Mouse (Mus musculus): ENCODE measurements at regions not wholly inside any gene's neighbourhood (a gene's known extent, or its start where the extent isn't known, plus 50 kb on each side); places are given as distances from the start of the nearest gene placed in this dataset.
A peak's percentile ranks its signal among the peaks of the same experiment; 100 is the strongest.

GRCm38 (mm10) chr7:69578958-69579810 lies 787.4 kb downstream of the Nr2f2 start:
- no peak for DNase-seq (ENCODE audit: low spot score)

GRCm38 (mm10) chr7:69577754-69578153 lies 788.8 kb downstream of the Nr2f2 start:
- DNase-seq (ENCODE audit: low spot score): no peak

GRCm38 (mm10) chr7:69576596-69576995 lies 789.9 kb downstream of the Nr2f2 start:
- DNase-seq (ENCODE audit: low spot score): no peak

- DNase-seq (ENCODE audit: low spot score): no peak
These were observed 792.8 kb downstream of the Nr2f2 start for GRCm38 (mm10) chr7:69573730-69574129.

GRCm38 (mm10) chr7:69572626-69573394 lies 793.7 kb downstream of the Nr2f2 start:
- DNase-seq (ENCODE audit: low spot score): no peak

GRCm38 (mm10) chr7:69566949-69567348 lies 799.6 kb downstream of the Nr2f2 start:
- DNase-seq (ENCODE audit: low spot score): no peak

GRCm38 (mm10) chr7:69564432-69564831 lies 802.1 kb downstream of the Nr2f2 start:
- DNase-seq (ENCODE audit: low spot score): no peak

GRCm38 (mm10) chr7:69554776-69555175 lies 805.7 kb upstream of the Arrdc4 start:
- no peak for DNase-seq (ENCODE audit: low spot score)

- DNase-seq (ENCODE audit: low spot score): no peak
These were observed 804.9 kb upstream of the Arrdc4 start for GRCm38 (mm10) chr7:69553981-69554380.

- DNase-seq (ENCODE audit: low spot score): no peak
These were observed 787.0 kb upstream of the Arrdc4 start for GRCm38 (mm10) chr7:69536072-69536471.

GRCm38 (mm10) chr7:69513966-69514365 lies 764.9 kb upstream of the Arrdc4 start:
- DNase-seq (ENCODE audit: low spot score): no peak

- no peak for DNase-seq (ENCODE audit: low spot score)
These were observed 761.3 kb upstream of the Arrdc4 start for GRCm38 (mm10) chr7:69510389-69510788.

- no peak for DNase-seq (ENCODE audit: low spot score)
These were observed 744.3 kb upstream of the Arrdc4 start for GRCm38 (mm10) chr7:69493062-69493930.

- peak; percentile 47 for DNase-seq (ENCODE audit: low spot score)
These were observed 741.8 kb upstream of the Arrdc4 start for GRCm38 (mm10) chr7:69490566-69491466.

GRCm38 (mm10) chr7:69488630-69489029 lies 739.6 kb upstream of the Arrdc4 start:
- DNase-seq (ENCODE audit: low spot score): no peak

GRCm38 (mm10) chr7:69487111-69487510 lies 738.1 kb upstream of the Arrdc4 start:
- DNase-seq (ENCODE audit: low spot score): no peak

GRCm38 (mm10) chr7:69484552-69484951 lies 735.5 kb upstream of the Arrdc4 start:
- DNase-seq (ENCODE audit: low spot score): no peak
